In genomic region chr1:194977946-194978720, GRCm38 (mm10) we compare ENCODE assay signal across 8 mouse cellular contexts. TPM values are rescaled to one million over a fixed set of nuclear protein-coding genes. Genes with fewer than 3 reads are reported as not detected.
DNase-seq lines count a peak whose midpoint lies in the region; ATAC-seq and TF ChIP-seq lines count a peak whose summit lies in the region.

No protein-coding gene starts in this region.

- no peaks in the 10 kb centered on the region for H3K27me3 ChIP-seq in liver, adult 2 months (ENCODE audit: control insufficient read depth, insufficient read depth, low read length)
- H3K27me3 ChIP-seq in liver, embryonic 11.5 days (replicated peaks; ENCODE audit: control insufficient read depth, insufficient read depth, low read length), result no peaks in the 10 kb centered on the region
- no peaks in the 10 kb centered on the region for H3K27me3 ChIP-seq in hindbrain, embryonic 14.5 days (ENCODE audit: control insufficient read depth, insufficient read depth, low read length)
- no peaks in the 10 kb centered on the region for H3K27me3 ChIP-seq in liver, postnatal 0 days (ENCODE audit: insufficient read depth, low read length)
- H3K27me3 ChIP-seq in intestine, embryonic 15.5 days (replicated peaks), result no peaks in the 10 kb centered on the region

- no peak for TF ChIP-seq POLR2A in liver, adult 2 months (IDR thresholded peaks at IDR 0.05; ENCODE audit: extremely low read depth, insufficient read depth, low read length)

- no peak overlapping the region for H3K9ac ChIP-seq in liver, adult 2 months (ENCODE audit: low read depth, low read length)
- no peak overlapping the region for H3K9ac ChIP-seq in liver, embryonic 11.5 days (ENCODE audit: low read depth, low read length)
- no peak overlapping the region for H3K9ac ChIP-seq in hindbrain, embryonic 14.5 days
- H3K9ac ChIP-seq in liver, postnatal 0 days (replicated peaks), result no peak overlapping the region
- H3K9ac ChIP-seq in intestine, embryonic 15.5 days, result no peak overlapping the region

- no peak overlapping the region; the same call in 1 of the 2 replicates for H3K4me2 ChIP-seq in liver, embryonic 11.5 days
- peak overlapping the region; percentile 77 for H3K4me2 ChIP-seq in hindbrain, embryonic 14.5 days (replicated peaks)
- peak overlapping the region; percentile 99 for H3K4me2 ChIP-seq in liver, postnatal 0 days (ENCODE audit: low read depth, low read length)
- H3K4me2 ChIP-seq in intestine, embryonic 15.5 days (replicated peaks), result no peak overlapping the region

- H3K4me3 ChIP-seq in liver, adult 2 months (ENCODE audit: insufficient read depth, low read depth, low read length), result no peak overlapping the region
- H3K4me3 ChIP-seq in liver, embryonic 11.5 days (ENCODE audit: low read depth, low read length), result no peak overlapping the region
- H3K4me3 ChIP-seq in hindbrain, embryonic 14.5 days (replicated peaks; ENCODE audit: low read length), result no peak overlapping the region
- no peak overlapping the region for H3K4me3 ChIP-seq in liver, postnatal 0 days (ENCODE audit: low read depth, low read length)
- no peak overlapping the region for H3K4me3 ChIP-seq in intestine, embryonic 15.5 days (replicated peaks)

- TF ChIP-seq CTCF in liver, adult 2 months (IDR thresholded peaks at IDR 0.05; ENCODE audit: low read depth, low read length), result no peak
- no peak for TF ChIP-seq CTCF in liver, postnatal 0 days (IDR thresholded peaks at IDR 0.05; ENCODE audit: low read depth)

- no peaks in the 10 kb centered on the region for H3K36me3 ChIP-seq in liver, adult 2 months (ENCODE audit: control insufficient read depth, insufficient read depth, low read length)
- no peaks in the 10 kb centered on the region for H3K36me3 ChIP-seq in liver, embryonic 11.5 days (ENCODE audit: control insufficient read depth, insufficient read depth, low read length)
- no peaks in the 10 kb centered on the region for H3K36me3 ChIP-seq in hindbrain, embryonic 14.5 days (replicated peaks; ENCODE audit: control insufficient read depth, insufficient read depth)
- H3K36me3 ChIP-seq in liver, postnatal 0 days (replicated peaks; ENCODE audit: insufficient read depth, low read length), result no peaks in the 10 kb centered on the region
- no peaks in the 10 kb centered on the region for H3K36me3 ChIP-seq in intestine, embryonic 15.5 days

- TF ChIP-seq EP300 in liver, postnatal 0 days (IDR thresholded peaks at IDR 0.05; ENCODE audit: low read depth), result no peak

- DNase-seq in liver, adult 2 months (ENCODE audit: extremely low read depth, low read depth, low spot score), result peak; percentile 62
- DNase-seq in liver, embryonic 11.5 days (ENCODE audit: low spot score), result no peak
- peak; percentile 91 for DNase-seq in brain, adult 2 months (ENCODE audit: low read depth, low spot score)
- DNase-seq in hindbrain, embryonic 14.5 days (ENCODE audit: low spot score), result peak; percentile 45
- no peak for DNase-seq in liver, postnatal 0 days
- peak; percentile 81 for DNase-seq in telencephalon, adult 2 months (ENCODE audit: low read depth, low spot score)
- DNase-seq in thymus, postnatal 14 days, result no peak

- no peaks in the 10 kb centered on the region for H3K9me3 ChIP-seq in liver, embryonic 11.5 days (ENCODE audit: control insufficient read depth, low read length)
- H3K9me3 ChIP-seq in hindbrain, embryonic 14.5 days (ENCODE audit: control insufficient read depth, low read length), result no peaks in the 10 kb centered on the region
- no peaks in the 10 kb centered on the region for H3K9me3 ChIP-seq in liver, postnatal 0 days (ENCODE audit: low read length)
- no peaks in the 10 kb centered on the region for H3K9me3 ChIP-seq in intestine, embryonic 15.5 days

- peaks cover 23% of the 10 kb centered on the region; the same call in 1 of the 2 replicates for H3K79me2 ChIP-seq in liver, adult 2 months (ENCODE audit: control insufficient read depth, insufficient read depth, low read length)

- 34% methylated on average over 4 of the region's 5 CpGs for WGBS in liver, adult 2 months
- WGBS in liver, embryonic 11.5 days, result 69% methylated on average over 4 of the region's 5 CpGs
- WGBS in hindbrain, embryonic 14.5 days, result 27% methylated on average over 5 of the region's 5 CpGs
- 58% methylated on average over 4 of the region's 5 CpGs for WGBS in liver, postnatal 0 days (ENCODE audit: insufficient replicate concordance)
- 53% methylated on average over 5 of the region's 5 CpGs for WGBS in intestine, embryonic 15.5 days

- H3K4me1 ChIP-seq in liver, adult 2 months (ENCODE audit: control insufficient read depth, insufficient read depth, low read length), result peaks cover 25% of the 10 kb centered on the region
- peaks cover 26% of the 10 kb centered on the region for H3K4me1 ChIP-seq in liver, embryonic 11.5 days (replicated peaks; ENCODE audit: control insufficient read depth, insufficient read depth, low read length)
- H3K4me1 ChIP-seq in hindbrain, embryonic 14.5 days (replicated peaks; ENCODE audit: control insufficient read depth, insufficient read depth, low read length), result peaks cover 15% of the 10 kb centered on the region
- H3K4me1 ChIP-seq in liver, postnatal 0 days (ENCODE audit: insufficient read depth), result peaks cover 28% of the 10 kb centered on the region
- peaks cover 13% of the 10 kb centered on the region for H3K4me1 ChIP-seq in intestine, embryonic 15.5 days (replicated peaks)

- peak overlapping the region; percentile 52 for H3K27ac ChIP-seq in liver, adult 2 months (replicated peaks; ENCODE audit: insufficient read depth, low read depth, low read length)
- no peak overlapping the region for H3K27ac ChIP-seq in liver, embryonic 11.5 days (ENCODE audit: low read depth, low read length)
- no peak overlapping the region for H3K27ac ChIP-seq in hindbrain, embryonic 14.5 days
- H3K27ac ChIP-seq in liver, postnatal 0 days (ENCODE audit: low read depth), result no peak overlapping the region
- H3K27ac ChIP-seq in intestine, embryonic 15.5 days, result no peak overlapping the region

- ATAC-seq in liver, embryonic 11.5 days (replicated peaks; ENCODE audit: low FRiP score), result no peak
- peak; percentile 49 for ATAC-seq in hindbrain, embryonic 14.5 days (ENCODE audit: low FRiP score)
- ATAC-seq in liver, postnatal 0 days, result no peak
- ATAC-seq in intestine, embryonic 15.5 days, result no peak

RNA-seq across cellular contexts. Expression of gene Cd34, which starts 39.5 kb away (rescaled TPM):
- total RNA-seq in liver, adult 2 months (2014; rRNA removed), result 1.7 and 2.4 TPM in 2 replicates
- polyA plus RNA-seq in liver, adult 2 months (2012; rRNA removed), result 0.40 and 0.72 TPM in 2 replicates
- 35.8 and 37.1 TPM in 2 replicates for polyA plus RNA-seq in liver, embryonic 11.5 days (2014; fragmentation: Nextera tagmentation; extraction: Ambion mirVana)
- 38.3 and 38.6 TPM in 2 replicates for polyA plus RNA-seq in hindbrain, embryonic 14.5 days (2014; fragmentation: Nextera tagmentation; extraction: Ambion mirVana)
- 6.4 and 6.5 TPM in 2 replicates for polyA plus RNA-seq in liver, postnatal 0 days (2015; fragmentation: Nextera tagmentation; extraction: Ambion mirVana)
- 59.9 and 65.1 TPM in 2 replicates for polyA plus RNA-seq in intestine, embryonic 15.5 days (2015; fragmentation: Nextera tagmentation; extraction: Ambion mirVana)

Comparison
In these comparisons a context has a peak if more than half of its experiments do, and no peak if none do; other contexts are left out.
1. DNase-seq: peak in liver, adult 2 months (single experiment), brain, adult 2 months (single experiment), hindbrain, embryonic 14.5 days (single experiment) and telencephalon, adult 2 months (single experiment); none in liver, embryonic 11.5 days (single experiment), liver, postnatal 0 days (single experiment) and thymus, postnatal 14 days (single experiment).
2. H3K4me2 ChIP-seq: peak in hindbrain, embryonic 14.5 days (single experiment) and liver, postnatal 0 days (single experiment); none in liver, embryonic 11.5 days (single experiment) and intestine, embryonic 15.5 days (single experiment).